Mouse (Mus musculus) adrenal gland, postnatal 14 days (tissue): ENCODE measurements around the gene Lsm8. TPM values are rescaled to one million over a fixed set of nuclear protein-coding genes. Genes with fewer than 3 reads are reported as not detected.
"Not testable (repeated sequence)": the region's sequence is repeated elsewhere in the genome, so short reads cannot be mapped to it uniquely, and the experiment has no call there.

Experiments
- DNase-seq: peaks from one replicate; pipeline ENCODE4 v3.0.0; 2021; ENCODE audit warnings: mixed read lengths
- long read RNA-seq, 2 experiments: library from polyadenylated mRNA; stranded (forward); transcript quantifications; one replicate each; pipeline ENCODE4 v2.0.0; 2021
- total RNA-seq: library from RNA; stranded (reverse); gene quantifications from 2 replicates; pipeline ENCODE4 v1.2.3, GENCODE M21; 2021

The Lsm8 gene
- 29.4 and 32.6 TPM in 2 replicates for total RNA-seq
- long read RNA-seq, experiment 1, transcript Lsm8-201 (4 exons, 807 nt): major isoform, 51 of 53 reads
- long read RNA-seq, experiment 1, partial matches to known transcripts: 2 of 53 reads
- long read RNA-seq, experiment 1, other reads (novel, unspliced or antisense): 0 of 53 reads
- long read RNA-seq, experiment 2, transcript Lsm8-201 (4 exons, 807 nt): major isoform, 35 of 37 reads
- long read RNA-seq, experiment 2, partial matches to known transcripts: 1 of 37 reads
- long read RNA-seq, experiment 2, other reads (novel, unspliced or antisense): 1 of 37 reads

GRCm38 (mm10) chr6:18848051-18848701, at the start of gene Lsm8:
Gene Lsm8, plus strand, starts transcription at chr6:18848579.
- DNase-seq: peak; percentile 99

GRCm38 (mm10) chr6:18800869-18801511, 47.4 kb upstream of the Lsm8 start:
- no peak for DNase-seq

GRCm38 (mm10) chr6:18812623-18813022, 35.8 kb upstream of the Lsm8 start:
- no peak for DNase-seq

GRCm38 (mm10) chr6:18815606-18816005, 32.8 kb upstream of the Lsm8 start:
- DNase-seq: no peak

- DNase-seq: peak; percentile 74
These were observed 29.0 kb upstream of the Lsm8 start for GRCm38 (mm10) chr6:18819343-18819742.

GRCm38 (mm10) chr6:18820246-18820645, 28.1 kb upstream of the Lsm8 start:
- DNase-seq: no peak

- DNase-seq: no peak
These were observed 25.6 kb upstream of the Lsm8 start for GRCm38 (mm10) chr6:18822812-18823211.

- DNase-seq: no peak
These were observed 15.4 kb upstream of the Lsm8 start for GRCm38 (mm10) chr6:18832958-18833357.

- not testable (repeated sequence) for DNase-seq
These were observed 3.9 kb upstream of the Lsm8 start for GRCm38 (mm10) chr6:18844529-18844928.

- DNase-seq: not testable (repeated sequence)
These were observed 2.8 kb upstream of the Lsm8 start for GRCm38 (mm10) chr6:18845571-18845970.

GRCm38 (mm10) chr6:18848702-18849061, 303 bp downstream of the Lsm8 start:
- no peak for DNase-seq

GRCm38 (mm10) chr6:18855323-18855722, 6.9 kb downstream of the Lsm8 start:
- DNase-seq: no peak

GRCm38 (mm10) chr6:18856487-18857078, 8.2 kb downstream of the Lsm8 start:
- no peak for DNase-seq

- no peak for DNase-seq
These were observed 17.6 kb downstream of the Lsm8 start, which contains the start of gene Ankrd7 for GRCm38 (mm10) chr6:18866018-18866417. Gene Ankrd7, plus strand, starts transcription at chr6:18866318.

- DNase-seq: no peak
These were observed 40.7 kb downstream of the Lsm8 start for GRCm38 (mm10) chr6:18889030-18889429.

GRCm38 (mm10) chr6:18894142-18894541, 45.8 kb downstream of the Lsm8 start:
- no peak for DNase-seq

Other genes with a start within 250 kb of the Lsm8 start
- gene Ankrd7, start 17.7 kb downstream of the Lsm8 start, total RNA-seq: not detected in 2 replicates